Mouse (Mus musculus): ENCODE measurements around the gene Egln2. TPM values are rescaled to one million over a fixed set of nuclear protein-coding genes. Genes with fewer than 3 reads are reported as not detected.

Egln2 gene
- total RNA-seq, 2 experiments from 2014 or later: 98.1 to 101 TPM

GRCm38 (mm10) chr7:27153205-27153764, 13.3 kb downstream of the Egln2 start, which contains the start of gene Cyp2t4:
Gene Cyp2t4, plus strand, starts transcription at chr7:27153714.
- intact Hi-C loops (cut with DNase I): no loop called here
- DNase-seq (ENCODE audit: low spot score in 2 of 2): no peak

GRCm38 (mm10) chr7:27136410-27136996, 30.1 kb downstream of the Egln2 start:
- intact Hi-C loops (cut with DNase I): no loop called here

GRCm38 (mm10) chr7:27133757-27134156, 32.8 kb downstream of the Egln2 start:
- intact Hi-C loops (cut with DNase I): loop anchor here (5.0 kb wide), 1 partner anchor 144 kb away; no protein-coding TSS in a partner anchor
- no peak for DNase-seq (ENCODE audit: low spot score in 2 of 2)

More at GRCm38 (mm10) chr7:27136410-27136996, 30.1 kb downstream of the Egln2 start:
- DNase-seq (ENCODE audit: low spot score in 2 of 2): no peak

GRCm38 (mm10) chr7:27133156-27133555, 33.4 kb downstream of the Egln2 start:
- no peak for DNase-seq (ENCODE audit: low spot score in 2 of 2)
- intact Hi-C loops (cut with DNase I): loop anchor here (5.0 kb wide), 1 partner anchor 144 kb away; no protein-coding TSS in a partner anchor

- intact Hi-C loops (cut with DNase I): loop anchor here (5.0 kb wide), 1 partner anchor 145 kb away; no protein-coding TSS in a partner anchor
Measured at GRCm38 (mm10) chr7:27132588-27132987, 34.0 kb downstream of the Egln2 start.

GRCm38 (mm10) chr7:27131387-27131786, 35.2 kb downstream of the Egln2 start:
- intact Hi-C loops (cut with DNase I): loop anchor here (5.0 kb wide), 1 partner anchor 146 kb away; no protein-coding TSS in a partner anchor
- no peak for DNase-seq (ENCODE audit: low spot score in 2 of 2)

More at GRCm38 (mm10) chr7:27132588-27132987, 34.0 kb downstream of the Egln2 start:
- DNase-seq (ENCODE audit: low spot score in 2 of 2): peak; percentile 44 to 47

GRCm38 (mm10) chr7:27130521-27131370, 35.9 kb downstream of the Egln2 start:
- intact Hi-C loops (cut with DNase I): loop anchor here (5.0 kb wide), 1 partner anchor 147 kb away; no protein-coding TSS in a partner anchor
- no peak for DNase-seq (ENCODE audit: low spot score in 2 of 2)

- no peak for DNase-seq (ENCODE audit: low spot score in 2 of 2)
- intact Hi-C loops (cut with DNase I): loop anchor here (5.0 to 10.0 kb wide), 3 partner anchors 147 to 1275 kb away; no protein-coding TSS in a partner anchor
Measured at GRCm38 (mm10) chr7:27129811-27130210, 36.8 kb downstream of the Egln2 start.

- no peak for DNase-seq (ENCODE audit: low spot score in 2 of 2)
- intact Hi-C loops (cut with DNase I): loop anchor here (5.0 to 10.0 kb wide), 2 partner anchors 352 to 1274 kb away; no protein-coding TSS in a partner anchor
Measured at GRCm38 (mm10) chr7:27128946-27129345, 37.7 kb downstream of the Egln2 start.

GRCm38 (mm10) chr7:27128162-27128561, 38.4 kb downstream of the Egln2 start:
- peak; percentile 37 to 48 for DNase-seq (ENCODE audit: low spot score in 2 of 2)
- intact Hi-C loops (cut with DNase I): loop anchor here (5.0 to 10.0 kb wide), 2 partner anchors 351 to 1273 kb away; no protein-coding TSS in a partner anchor

- intact Hi-C loops (cut with DNase I): loop anchor here (5.0 to 10.0 kb wide), 2 partner anchors 348 to 1270 kb away; no protein-coding TSS in a partner anchor
- DNase-seq (ENCODE audit: low spot score in 2 of 2): no peak
Measured at GRCm38 (mm10) chr7:27124969-27125368, 41.6 kb downstream of the Egln2 start.

GRCm38 (mm10) chr7:27124305-27124832, 42.2 kb downstream of the Egln2 start:
- intact Hi-C loops (cut with DNase I): loop anchor here (10.0 kb wide), 1 partner anchor 1270 kb away; no protein-coding TSS in a partner anchor
- DNase-seq (ENCODE audit: low spot score in 2 of 2): no peak

GRCm38 (mm10) chr7:27119676-27120075, 46.9 kb downstream of the Egln2 start, which contains the start of gene Cyp2f2:
Gene Cyp2f2, plus strand, starts transcription at chr7:27119909.
- intact Hi-C loops (cut with DNase I): loop anchor here (10.0 kb wide), 1 partner anchor 1265 kb away; no protein-coding TSS in a partner anchor
- no peak for DNase-seq (ENCODE audit: low spot score in 2 of 2)

GRCm38 (mm10) chr7:27118033-27118511, 48.5 kb downstream of the Egln2 start:
- intact Hi-C loops (cut with DNase I): no loop called here
- DNase-seq (ENCODE audit: low spot score in 2 of 2): no peak

- DNase-seq (ENCODE audit: low spot score in 2 of 2): no peak
- intact Hi-C loops (cut with DNase I): no loop called here
Measured at GRCm38 (mm10) chr7:27111987-27112386, 54.6 kb downstream of the Egln2 start.

- intact Hi-C loops (cut with DNase I): no loop called here
- DNase-seq (ENCODE audit: low spot score in 2 of 2): no peak
Measured at GRCm38 (mm10) chr7:27111038-27111437, 55.6 kb downstream of the Egln2 start.

GRCm38 (mm10) chr7:27110327-27110726, 56.3 kb downstream of the Egln2 start:
- no peak for DNase-seq (ENCODE audit: low spot score in 2 of 2)
- intact Hi-C loops (cut with DNase I): no loop called here
